Mouse (Mus musculus): ENCODE measurements around the gene P2ry4.

DNA sequence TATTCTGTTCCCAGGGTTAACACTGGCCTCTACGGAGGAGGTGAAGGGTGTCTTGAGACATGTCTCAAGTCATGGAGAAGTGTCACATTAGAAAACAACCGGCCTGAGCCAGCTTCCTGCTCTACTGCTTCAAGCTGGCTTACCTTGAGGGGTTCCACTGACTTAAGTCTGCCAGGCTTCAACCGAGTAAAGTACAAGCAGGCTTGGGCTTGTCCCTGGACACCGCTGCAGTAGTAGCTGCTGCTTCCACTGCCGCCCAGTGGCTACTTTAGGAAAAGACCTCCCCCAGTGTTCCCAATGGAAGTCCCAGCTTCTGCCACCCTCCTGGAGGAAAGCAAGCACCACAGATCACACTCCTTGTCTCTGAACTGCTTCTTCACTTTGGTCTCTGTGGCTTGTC is 2.8 kb upstream of the P2ry4 start:
- TF ChIP-seq POLR2A (IDR thresholded peaks at IDR 0.05; ENCODE audit: extremely low read depth, insufficient read depth, low read length) (no peak), CTCF (IDR thresholded peaks at IDR 0.05; ENCODE audit: extremely low read depth, insufficient read depth, low read length) (peak; percentile 44)
